Mouse (Mus musculus) kidney, postnatal 0 days (tissue): ENCODE measurements around the gene Ccnj. TPM values are rescaled to one million over a fixed set of nuclear protein-coding genes. Genes with fewer than 3 reads are reported as not detected.

Experiments used
- ATAC-seq: fragments of 200-750 bp; cut with Nextera tagmentation; replicated peaks from 2 replicates; pipeline ENCODE4 v1.8.0; 2017; ENCODE audit warnings: low read depth, moderate number of reproducible peaks, moderate TSS enrichment, moderate library complexity; ENCODE audit not compliant: low FRiP score
- DNase-seq: peaks from one replicate; pipeline ENCODE4 v3.0.0-alpha.2; 2016; ENCODE audit warnings: low spot score
- H3K27ac ChIP-seq: fragments of 300-500 bp; sonication (generic); 2 replicates; pipeline ENCODE4 v1.5.1; 2014; ENCODE audit warnings: mild to moderate bottlenecking
- H3K27me3 ChIP-seq: fragments of 300-500 bp; sonication (generic); 2 replicates; pipeline ENCODE4 v1.6.1; 2014; ENCODE audit warnings: low read length, mixed read lengths; ENCODE audit not compliant: insufficient read depth
- H3K36me3 ChIP-seq: fragments of 300-500 bp; sonication (generic); 2 replicates; pipeline ENCODE4 v1.6.1; 2014; ENCODE audit warnings: low read length, mixed read lengths; ENCODE audit not compliant: insufficient read depth
- H3K4me1 ChIP-seq: fragments of 300-500 bp; sonication (generic); replicated peaks from 2 replicates; pipeline ENCODE4 v1.6.1; 2014; ENCODE audit warnings: antibody characterized with exemption, low read length, mixed read lengths; ENCODE audit not compliant: insufficient read depth
- H3K4me2 ChIP-seq: fragments of 300-500 bp; sonication (generic); 2 replicates; pipeline ENCODE4 v1.6.1; 2014; ENCODE audit warnings: mild to moderate bottlenecking, low read length, moderate library complexity, mixed read lengths
- H3K4me3 ChIP-seq: fragments of 300-500 bp; sonication (generic); replicated peaks from 2 replicates; pipeline ENCODE4 v1.5.1; 2014; ENCODE audit warnings: low read depth, low read length
- H3K9ac ChIP-seq: fragments of 300-500 bp; sonication (generic); 2 replicates; pipeline ENCODE4 v1.6.1; 2014; ENCODE audit warnings: low read depth, low read length
- H3K9me3 ChIP-seq: fragments of 300-500 bp; sonication (generic); replicated peaks from 2 replicates; pipeline ENCODE4 v1.6.1; 2016; ENCODE audit warnings: low read length, inconsistent platforms, mixed read lengths
- CTCF ChIP-seq: IDR thresholded peaks from 2 replicates; pipeline ENCODE4 v1.5.1; 2016; ENCODE audit warnings: antibody characterized with exemption, low read depth, mild to moderate bottlenecking, moderate library complexity
- WGBS: fragments of 180-500 bp; shearing (Covaris S2); extraction: QIAGEN DNeasy Blood & Tissue Kit; methylation state at CpG from one replicate; pipeline ENCODE4 v1.1.7; 2014; 5-methylcytosine and 5-hydroxymethylcytosine counted together
- polyA plus RNA-seq: library from polyadenylated mRNA; unstranded; fragments of >200 nt; fragmentation: Nextera tagmentation; extraction: Ambion mirVana; gene quantifications from 2 replicates; pipeline ENCODE4 v1.2.1, GENCODE M21; 2015

The Ccnj gene
- polyA plus RNA-seq, 1 experiment from 2014 or later: 8.8 TPM

- H3K4me2 ChIP-seq: no peak overlapping the region
- H3K36me3 ChIP-seq: no peaks in the 10 kb centered on the region
- DNase-seq: no peak
- no peak overlapping the region for H3K27ac ChIP-seq
- no peaks in the 10 kb centered on the region for H3K9me3 ChIP-seq
- no peak for TF ChIP-seq CTCF
- no peak overlapping the region for H3K4me3 ChIP-seq
- H3K9ac ChIP-seq: no peak overlapping the region
- 62% methylated on average over 5 of the region's 5 CpGs for WGBS
- peaks cover 4% of the 10 kb centered on the region; the same call in 1 of the 2 replicates for H3K4me1 ChIP-seq
- no peak for ATAC-seq
- H3K27me3 ChIP-seq: no peaks in the 10 kb centered on the region
Measured at GRCm38 (mm10) chr19:40825636-40826035, 5.4 kb upstream of the Ccnj start.

- TF ChIP-seq CTCF: no peak
- WGBS: 63% methylated on average over 7 of the region's 7 CpGs
- no peak overlapping the region for H3K4me2 ChIP-seq
Measured at GRCm38 (mm10) chr19:40826735-40827134, 4.3 kb upstream of the Ccnj start.

GRCm38 (mm10) chr19:40830198-40830597 is 881 bp upstream of the Ccnj start:
- no peak for TF ChIP-seq CTCF
- H3K27ac ChIP-seq: no peak overlapping the region
- H3K9me3 ChIP-seq: no peaks in the 10 kb centered on the region
- peak overlapping the region; percentile 75 for H3K4me3 ChIP-seq
- no peak for ATAC-seq
- WGBS: 48% methylated on average over 7 of the region's 7 CpGs
- DNase-seq: no peak
- H3K27me3 ChIP-seq: no peaks in the 10 kb centered on the region
- no peaks in the 10 kb centered on the region for H3K36me3 ChIP-seq
- peak overlapping the region; percentile 65 for H3K4me2 ChIP-seq
- peak overlapping the region; percentile 90 for H3K9ac ChIP-seq
- peaks cover 9% of the 10 kb centered on the region; the same call in 1 of the 2 replicates for H3K4me1 ChIP-seq

More at GRCm38 (mm10) chr19:40826735-40827134, 4.3 kb upstream of the Ccnj start:
- ATAC-seq (no peak), DNase-seq (no peak)
- H3K4me1 ChIP-seq: peaks cover 4% of the 10 kb centered on the region; the same call in 1 of the 2 replicates
- H3K27ac ChIP-seq: no peak overlapping the region
- H3K36me3 ChIP-seq: no peaks in the 10 kb centered on the region
- H3K4me3 ChIP-seq: no peak overlapping the region
- H3K9ac ChIP-seq: no peak overlapping the region
- no peaks in the 10 kb centered on the region for H3K27me3 ChIP-seq
- no peaks in the 10 kb centered on the region for H3K9me3 ChIP-seq

GRCm38 (mm10) chr19:40831416-40832201 is 530 bp downstream of the Ccnj start:
- Histone ChIP-seq H3K4me2 (peak overlapping the region; percentile 65), H3K4me1 (peaks cover 9% of the 10 kb centered on the region; the same call in 1 of the 2 replicates), H3K9me3 (no peaks in the 10 kb centered on the region), H3K4me3 (peak overlapping the region; percentile 75), H3K36me3 (no peaks in the 10 kb centered on the region), H3K27ac (peak overlapping the region; percentile 87), H3K9ac (peak overlapping the region; percentile 90), H3K27me3 (no peaks in the 10 kb centered on the region)
- no peak for TF ChIP-seq CTCF
- ATAC-seq (peak; percentile 84), DNase-seq (peak; percentile 66)
- whole genome bisulfite sequencing: under 1% methylated on average over 65 of the region's 76 CpGs

- no peak for ATAC-seq
- TF ChIP-seq CTCF: no peak
Measured at GRCm38 (mm10) chr19:40832361-40832760, 1.3 kb downstream of the Ccnj start.

GRCm38 (mm10) chr19:40834436-40834835 is 3.4 kb downstream of the Ccnj start:
- TF ChIP-seq CTCF: no peak
- Histone ChIP-seq H3K9ac (no peak overlapping the region), H3K36me3 (peaks cover 21% of the 10 kb centered on the region), H3K27ac (no peak overlapping the region), H3K4me3 (no peak overlapping the region), H3K4me1 (peaks cover 9% of the 10 kb centered on the region; the same call in 1 of the 2 replicates), H3K9me3 (no peaks in the 10 kb centered on the region), H3K4me2 (no peak overlapping the region), H3K27me3 (no peaks in the 10 kb centered on the region)
- ATAC-seq: no peak
- WGBS: 93% methylated on average over 6 of the region's 6 CpGs
- no peak for DNase-seq

More at GRCm38 (mm10) chr19:40832361-40832760, 1.3 kb downstream of the Ccnj start:
- Histone ChIP-seq H3K4me1 (peaks cover 9% of the 10 kb centered on the region; the same call in 1 of the 2 replicates), H3K4me3 (peak overlapping the region; percentile 75), H3K4me2 (peak overlapping the region; percentile 65), H3K9me3 (no peaks in the 10 kb centered on the region), H3K27me3 (no peaks in the 10 kb centered on the region), H3K9ac (peak overlapping the region; percentile 90; the same call in 1 of the 2 replicates), H3K36me3 (peaks cover 6% of the 10 kb centered on the region), H3K27ac (no peak overlapping the region)
- DNase-seq: peak; percentile 18
- 21% methylated on average over 5 of the region's 5 CpGs for WGBS
